Mouse (Mus musculus): Measurements from ENCODE around the gene Pspc1.

Gene Pspc1

GRCm38 (mm10) chr14:56697836-56698235 lies 80.3 kb downstream of the Pspc1 start:
- in situ Hi-C loops (cut with MboI), result no loop called here

DNA sequence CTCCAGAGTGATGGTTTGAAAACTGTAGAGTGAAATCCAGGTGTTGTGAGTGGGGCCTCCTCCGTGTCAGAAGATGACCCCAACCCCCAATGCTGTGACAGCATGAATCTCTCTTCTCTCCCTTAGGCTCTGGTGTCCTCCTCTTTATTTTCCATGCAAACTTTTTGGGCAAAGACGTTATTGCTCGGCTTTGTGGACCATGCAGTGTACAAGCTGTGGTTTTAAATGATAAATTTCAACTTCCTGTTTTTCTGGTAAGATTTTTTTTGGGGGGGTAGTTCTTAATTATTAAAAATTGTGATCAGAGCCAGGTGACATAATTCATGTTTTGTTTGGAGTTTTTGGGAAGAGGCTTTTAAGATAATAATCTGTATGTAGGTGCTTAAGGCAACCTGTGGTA lies 82.6 kb downstream of the Pspc1 start:
- in situ Hi-C loops (cut with MboI), result no loop called here

GRCm38 (mm10) chr14:56689766-56690165 lies 88.3 kb downstream of the Pspc1 start:
- in situ Hi-C loops (cut with MboI), result no loop called here

DNA sequence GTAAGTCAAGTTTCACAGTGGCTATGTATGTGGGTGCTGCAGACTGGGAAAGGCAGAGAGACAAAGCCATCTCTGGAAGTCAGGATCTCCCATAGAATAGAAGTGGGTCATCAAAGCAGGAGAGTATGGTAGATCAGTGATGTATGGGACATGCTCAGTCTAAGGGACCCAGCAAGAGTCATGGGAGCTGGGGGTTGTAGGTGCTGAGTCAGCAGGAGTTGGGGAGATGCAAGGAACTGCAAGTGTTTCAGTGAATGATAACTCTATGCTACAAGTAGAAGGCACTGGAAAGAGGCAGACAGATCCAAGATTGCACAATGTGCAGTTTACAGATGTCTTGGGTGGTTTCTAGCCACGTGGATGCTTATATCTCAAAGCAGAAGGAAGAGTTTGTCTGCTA lies 89.0 kb downstream of the Pspc1 start:
- in situ Hi-C loops (cut with MboI), result no loop called here

GRCm38 (mm10) chr14:56685426-56685825 lies 92.7 kb downstream of the Pspc1 start:
- in situ Hi-C loops (cut with MboI), result no loop called here
